Mouse (Mus musculus) ovary, postnatal 14 days (tissue): ENCODE data around the gene Apc2.

ENCODE experiments used
- DNase-seq: peaks from one replicate; pipeline ENCODE4 v3.0.0; 2022; ENCODE audit warnings: low spot score

Gene Apc2

GRCm38 (mm10) chr10:80262776-80263365, 32.9 kb upstream of the Apc2 start:
- no peak for DNase-seq

- DNase-seq: peak; percentile 98
Observed at GRCm38 (mm10) chr10:80264341-80265148, 31.2 kb upstream of the Apc2 start.

GRCm38 (mm10) chr10:80265149-80265486, 30.7 kb upstream of the Apc2 start:
- DNase-seq: no peak

GRCm38 (mm10) chr10:80270099-80270498, 25.7 kb upstream of the Apc2 start:
- DNase-seq: no peak

- no peak for DNase-seq
Observed at GRCm38 (mm10) chr10:80270734-80271181, 25.0 kb upstream of the Apc2 start.

- no peak for DNase-seq
Observed at GRCm38 (mm10) chr10:80271186-80271843, 24.5 kb upstream of the Apc2 start.

GRCm38 (mm10) chr10:80271870-80272585, 23.7 kb upstream of the Apc2 start:
- no peak for DNase-seq

- DNase-seq: no peak
Observed at GRCm38 (mm10) chr10:80273847-80274246, 21.9 kb upstream of the Apc2 start.

- no peak for DNase-seq
Observed at GRCm38 (mm10) chr10:80276238-80276637, 19.5 kb upstream of the Apc2 start.

GRCm38 (mm10) chr10:80278390-80278789, 17.4 kb upstream of the Apc2 start:
- DNase-seq: no peak

- DNase-seq: no peak
Observed at GRCm38 (mm10) chr10:80279273-80279672, 16.5 kb upstream of the Apc2 start.

GRCm38 (mm10) chr10:80281304-80281703, 14.5 kb upstream of the Apc2 start:
- DNase-seq: no peak

- no peak for DNase-seq
Observed at GRCm38 (mm10) chr10:80281921-80282371, 13.8 kb upstream of the Apc2 start.

- no peak for DNase-seq
Observed at GRCm38 (mm10) chr10:80282481-80283441, 13.0 kb upstream of the Apc2 start.

- no peak for DNase-seq
Observed at GRCm38 (mm10) chr10:80285222-80286070, 10.3 kb upstream of the Apc2 start.

GRCm38 (mm10) chr10:80288097-80288496, 7.7 kb upstream of the Apc2 start:
- DNase-seq: no peak

GRCm38 (mm10) chr10:80288657-80289056, 7.1 kb upstream of the Apc2 start:
- no peak for DNase-seq

- peak; percentile 89 for DNase-seq
Observed at GRCm38 (mm10) chr10:80292251-80293146, 3.3 kb upstream of the Apc2 start, which contains the start of gene Rps15. Gene Rps15 (plus strand): TSS chr10:80292453.

- DNase-seq: no peak
Observed at GRCm38 (mm10) chr10:80293325-80293724, 2.5 kb upstream of the Apc2 start.
